Mouse (Mus musculus) megakaryocyte, embryonic 14.5 days (primary cell): ENCODE data around the gene Plekha5.

Experiments used
- FLI1 ChIP-seq: IDR thresholded peaks from 2 replicates; pipeline ENCODE4 v1.6.1; 2012; ENCODE audit warnings: low read length, inconsistent platforms, mixed read lengths
- GATA1 ChIP-seq: IDR thresholded peaks from 3 replicates; pipeline ENCODE4 v1.6.1; 2012; ENCODE audit warnings: mixed read lengths, low read length, inconsistent platforms, borderline replicate concordance

DNA sequence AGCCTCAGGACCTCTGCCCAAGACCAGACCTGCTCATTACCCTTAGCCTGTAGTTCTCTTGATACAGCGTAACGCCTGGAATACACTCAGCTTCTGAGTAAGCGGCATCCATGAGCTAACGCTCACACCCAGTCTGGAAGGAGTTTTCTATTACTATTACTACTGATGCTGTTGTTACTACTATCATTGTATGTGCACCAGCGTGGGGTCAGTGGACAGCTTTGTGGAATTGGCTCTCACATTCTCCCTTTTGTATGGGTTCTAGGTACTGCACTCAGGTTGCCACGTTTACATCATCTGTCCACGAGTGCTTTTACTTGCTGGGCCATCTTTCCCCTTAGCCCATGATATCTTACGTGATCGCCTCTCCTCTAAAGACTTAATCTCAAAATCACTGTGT, 8.5 kb downstream of the Plekha5 start:
- no peak for TF ChIP-seq GATA1
- TF ChIP-seq FLI1 = no peak
